Mouse (Mus musculus): ENCODE results near the gene Il34. TPM values are rescaled to one million over a fixed set of nuclear protein-coding genes. Genes with fewer than 3 reads are reported as not detected.
"Not testable (repeated sequence)": the region's sequence is repeated elsewhere in the genome, so short reads cannot be mapped to it uniquely, and the experiment has no call there.

Gene Il34
- total RNA-seq, 2 experiments from 2014 or later = 6.5 to 6.8 TPM

- DNase-seq = no peak
Observed at GRCm38 (mm10) chr8:110810481-110811065, 4.8 kb upstream of the Il34 start.

GRCm38 (mm10) chr8:110809831-110810230 lies 4.1 kb upstream of the Il34 start:
- no peak for DNase-seq

- peak; percentile 59 for DNase-seq
Observed at GRCm38 (mm10) chr8:110808495-110809472, 3.1 kb upstream of the Il34 start.

- no peak for DNase-seq
Observed at GRCm38 (mm10) chr8:110806146-110806545, 422 bp upstream of the Il34 start.

- DNase-seq = no peak
Observed at GRCm38 (mm10) chr8:110804825-110805514, 754 bp downstream of the Il34 start.

- DNase-seq = no peak
Observed at GRCm38 (mm10) chr8:110803856-110804255, 1.9 kb downstream of the Il34 start.

GRCm38 (mm10) chr8:110802988-110803387 lies 2.7 kb downstream of the Il34 start:
- no peak for DNase-seq

GRCm38 (mm10) chr8:110797086-110797485 lies 8.6 kb downstream of the Il34 start:
- no peak for DNase-seq

- DNase-seq = no peak
Observed at GRCm38 (mm10) chr8:110794363-110794965, 11.3 kb downstream of the Il34 start.

- DNase-seq = no peak
Observed at GRCm38 (mm10) chr8:110793936-110794335, 11.8 kb downstream of the Il34 start.

GRCm38 (mm10) chr8:110793511-110793910 lies 12.2 kb downstream of the Il34 start:
- DNase-seq = no peak

- no peak for DNase-seq
Observed at GRCm38 (mm10) chr8:110792574-110793200, 13.0 kb downstream of the Il34 start.

GRCm38 (mm10) chr8:110791164-110791563 lies 14.6 kb downstream of the Il34 start:
- DNase-seq = no peak

- no peak for DNase-seq
Observed at GRCm38 (mm10) chr8:110790270-110790669, 15.5 kb downstream of the Il34 start.

- DNase-seq = no peak
Observed at GRCm38 (mm10) chr8:110789571-110789970, 16.2 kb downstream of the Il34 start.

- no peak for DNase-seq
Observed at GRCm38 (mm10) chr8:110788981-110789380, 16.7 kb downstream of the Il34 start.

- no peak for DNase-seq
Observed at GRCm38 (mm10) chr8:110787411-110787954, 18.2 kb downstream of the Il34 start.

- no peak for DNase-seq
Observed at GRCm38 (mm10) chr8:110786934-110787333, 18.8 kb downstream of the Il34 start.

- not testable (repeated sequence) for DNase-seq
Observed at GRCm38 (mm10) chr8:110786501-110786900, 19.2 kb downstream of the Il34 start.

- DNase-seq = no peak
Observed at GRCm38 (mm10) chr8:110785366-110785765, 20.4 kb downstream of the Il34 start.

- DNase-seq = no peak
Observed at GRCm38 (mm10) chr8:110779924-110780718, 25.6 kb downstream of the Il34 start.
